Mouse (Mus musculus): Measurements from ENCODE around the gene Cbx5.

- TF ChIP-seq CTCF (IDR thresholded peaks at IDR 0.05; ENCODE audit: borderline replicate concordance, insufficient read depth, low read length) = no peak
- TF ChIP-seq POLR2A (IDR thresholded peaks at IDR 0.05; ENCODE audit: low read depth, low read length) = no peak
Measured at GRCm38 (mm10) chr15:103202088-103202793, 37.4 kb downstream of the Cbx5 start.
